Mouse (Mus musculus) kidney, embryonic 14.5 days (tissue): ENCODE data around the gene Banf2. TPM values are rescaled to one million over a fixed set of nuclear protein-coding genes. Genes with fewer than 3 reads are reported as not detected.
A peak's percentile ranks its signal among the peaks of the same experiment; 100 is the strongest.

ENCODE experiments used
- ATAC-seq: fragments of 200-750 bp; cut with Nextera tagmentation; 2 replicates; pipeline ENCODE4 v1.8.0; 2017; ENCODE audit warnings: moderate number of reproducible peaks, mild to moderate bottlenecking, moderate TSS enrichment, moderate library complexity; ENCODE audit not compliant: low FRiP score, low TSS enrichment
- H3K27ac ChIP-seq: fragments of 300-500 bp; sonication (generic); 2 replicates; pipeline ENCODE4 v1.5.1; 2014; ENCODE audit warnings: low read depth, mild to moderate bottlenecking, low read length, moderate library complexity, mixed read lengths
- H3K27me3 ChIP-seq: fragments of 300-500 bp; sonication (generic); 2 replicates; pipeline ENCODE4 v1.6.1; 2014; ENCODE audit warnings: mild to moderate bottlenecking, low read length; ENCODE audit not compliant: control insufficient read depth, insufficient read depth
- H3K36me3 ChIP-seq: fragments of 300-500 bp; sonication (generic); 2 replicates; pipeline ENCODE4 v1.6.1; 2014; ENCODE audit warnings: low read length, mixed read lengths; ENCODE audit not compliant: control insufficient read depth, insufficient read depth
- H3K4me1 ChIP-seq: fragments of 300-500 bp; sonication (generic); 2 replicates; pipeline ENCODE4 v1.6.1; 2014; ENCODE audit warnings: low read length, mixed read lengths; ENCODE audit not compliant: control insufficient read depth, insufficient read depth
- H3K4me2 ChIP-seq: fragments of 300-500 bp; sonication (generic); replicated peaks from 2 replicates; pipeline ENCODE4 v1.6.1; 2014; ENCODE audit warnings: low read depth, mild to moderate bottlenecking, low read length
- H3K4me3 ChIP-seq: fragments of 300-500 bp; sonication (generic); 2 replicates; pipeline ENCODE4 v1.5.1; 2014; ENCODE audit warnings: mild to moderate bottlenecking, low read length
- H3K9ac ChIP-seq: fragments of 300-500 bp; sonication (generic); 2 replicates; pipeline ENCODE4 v1.6.1; 2014; ENCODE audit warnings: low read depth, mild to moderate bottlenecking, low read length, moderate library complexity
- H3K9me3 ChIP-seq: fragments of 300-500 bp; sonication (generic); 2 replicates; pipeline ENCODE4 v1.6.1; 2016; ENCODE audit warnings: low read length; ENCODE audit not compliant: control insufficient read depth
- WGBS: fragments of 180-500 bp; shearing (Covaris S2); extraction: QIAGEN DNeasy Blood & Tissue Kit; methylation state at CpG from one replicate; pipeline ENCODE4 v1.1.7; 2014; 5-methylcytosine and 5-hydroxymethylcytosine counted together
- polyA plus RNA-seq: library from polyadenylated mRNA; unstranded; fragments of >200 nt; fragmentation: Nextera tagmentation; extraction: Ambion mirVana; gene quantifications from 2 replicates; pipeline ENCODE4 v1.2.1, GENCODE M21; 2014

The Banf2 gene
- polyA plus RNA-seq, 1 experiment from 2014 or later: not detected

GRCm38 (mm10) chr2:144005166-144005955, 27.5 kb upstream of the Banf2 start:
- peaks cover 37% of the 10 kb centered on the region for H3K4me1 ChIP-seq
- 60% methylated on average over 6 of the region's 6 CpGs for WGBS
- peaks cover 6% of the 10 kb centered on the region; the same call in 1 of the 2 replicates for H3K36me3 ChIP-seq

GRCm38 (mm10) chr2:144006686-144007085, 26.2 kb upstream of the Banf2 start:
- peaks cover 34% of the 10 kb centered on the region for H3K4me1 ChIP-seq
- no peaks in the 10 kb centered on the region for H3K27me3 ChIP-seq
- no peaks in the 10 kb centered on the region for H3K9me3 ChIP-seq
- WGBS: 80% methylated on average over 6 of the region's 6 CpGs
- H3K36me3 ChIP-seq: peaks cover 6% of the 10 kb centered on the region; the same call in 1 of the 2 replicates
- H3K4me2 ChIP-seq: no peak overlapping the region
- no peak for ATAC-seq
- H3K27ac ChIP-seq: no peak overlapping the region
- no peak overlapping the region for H3K4me3 ChIP-seq
- no peak overlapping the region for H3K9ac ChIP-seq

More at GRCm38 (mm10) chr2:144005166-144005955, 27.5 kb upstream of the Banf2 start:
- ATAC-seq: no peak
- Histone ChIP-seq H3K9me3 (no peaks in the 10 kb centered on the region), H3K4me2 (no peak overlapping the region), H3K27ac (no peak overlapping the region), H3K4me3 (no peak overlapping the region), H3K27me3 (no peaks in the 10 kb centered on the region), H3K9ac (no peak overlapping the region)

GRCm38 (mm10) chr2:144007211-144007610, 25.6 kb upstream of the Banf2 start:
- no peak overlapping the region for H3K4me2 ChIP-seq
- no peak overlapping the region for H3K27ac ChIP-seq
- H3K9ac ChIP-seq: no peak overlapping the region
- H3K4me1 ChIP-seq: peaks cover 33% of the 10 kb centered on the region
- H3K27me3 ChIP-seq: no peaks in the 10 kb centered on the region
- no peak overlapping the region for H3K4me3 ChIP-seq
- no peaks in the 10 kb centered on the region for H3K9me3 ChIP-seq
- H3K36me3 ChIP-seq: peaks cover 6% of the 10 kb centered on the region; the same call in 1 of the 2 replicates
- no peak for ATAC-seq
- WGBS: 89% methylated on average over 4 of the region's 4 CpGs

- H3K4me2 ChIP-seq: peak overlapping the region; percentile 71
- peak overlapping the region; percentile 97; the same call in 1 of the 2 replicates for H3K27ac ChIP-seq
- no peaks in the 10 kb centered on the region for H3K27me3 ChIP-seq
- H3K4me3 ChIP-seq: peak overlapping the region; percentile 94; the same call in 1 of the 2 replicates
- 84% methylated on average over 1 of the region's 1 CpGs for WGBS
- peak overlapping the region; percentile 97; the same call in 1 of the 2 replicates for H3K9ac ChIP-seq
- no peaks in the 10 kb centered on the region for H3K9me3 ChIP-seq
- peaks cover 33% of the 10 kb centered on the region for H3K4me1 ChIP-seq
- peaks cover 6% of the 10 kb centered on the region; the same call in 1 of the 2 replicates for H3K36me3 ChIP-seq
- ATAC-seq: no peak
These were observed 23.8 kb upstream of the Banf2 start for GRCm38 (mm10) chr2:144009081-144009480.

GRCm38 (mm10) chr2:144009551-144010281, 23.1 kb upstream of the Banf2 start:
- peak; percentile 2 for ATAC-seq
- Histone ChIP-seq H3K4me1 (peaks cover 32% of the 10 kb centered on the region), H3K4me3 (peak overlapping the region; percentile 94), H3K36me3 (peaks cover 6% of the 10 kb centered on the region; the same call in 1 of the 2 replicates), H3K9me3 (no peaks in the 10 kb centered on the region), H3K9ac (peak overlapping the region; percentile 97), H3K4me2 (peak overlapping the region; percentile 71), H3K27ac (peak overlapping the region; percentile 97), H3K27me3 (no peaks in the 10 kb centered on the region)
- 2% methylated on average over 30 of the region's 30 CpGs for WGBS

GRCm38 (mm10) chr2:144010282-144011044, 22.4 kb upstream of the Banf2 start:
- H3K4me1 ChIP-seq: peaks cover 25% of the 10 kb centered on the region
- H3K9me3 ChIP-seq: no peaks in the 10 kb centered on the region
- under 1% methylated on average over 46 of the region's 107 CpGs for WGBS
- H3K9ac ChIP-seq: peak overlapping the region; percentile 97
- peak overlapping the region; percentile 97 for H3K27ac ChIP-seq
- H3K4me2 ChIP-seq: peak overlapping the region; percentile 71
- peak; percentile 43 for ATAC-seq
- peaks cover 6% of the 10 kb centered on the region; the same call in 1 of the 2 replicates for H3K36me3 ChIP-seq
- H3K4me3 ChIP-seq: peak overlapping the region; percentile 94
- no peaks in the 10 kb centered on the region for H3K27me3 ChIP-seq

GRCm38 (mm10) chr2:144011080-144011551, 21.7 kb upstream of the Banf2 start, which contains the start of gene Rrbp1:
Gene Rrbp1 (minus strand): TSS chr2:144011263.
- WGBS: under 1% methylated on average over 38 of the region's 53 CpGs
- Histone ChIP-seq H3K4me2 (peak within 1 kb of the TSS; percentile 71), H3K9ac (peak within 1 kb of the TSS; percentile 97), H3K4me1 (peaks cover 22% of the 10 kb centered on the region), H3K27me3 (no peaks in the 10 kb centered on the region), H3K27ac (peak within 1 kb of the TSS; percentile 97), H3K36me3 (peaks cover 6% of the 10 kb centered on the region; the same call in 1 of the 2 replicates), H3K4me3 (peak within 1 kb of the TSS; percentile 94), H3K9me3 (no peaks in the 10 kb centered on the region)
- peak; percentile 98 for ATAC-seq

- H3K9me3 ChIP-seq: no peaks in the 10 kb centered on the region
- no peak for ATAC-seq
- no peak overlapping the region for H3K4me2 ChIP-seq
- H3K4me1 ChIP-seq: peaks cover 7% of the 10 kb centered on the region
- no peak overlapping the region for H3K9ac ChIP-seq
- H3K27me3 ChIP-seq: no peaks in the 10 kb centered on the region
- no peaks in the 10 kb centered on the region for H3K36me3 ChIP-seq
- H3K4me3 ChIP-seq: no peak overlapping the region
- 86% methylated on average over 11 of the region's 11 CpGs for WGBS
- H3K27ac ChIP-seq: no peak overlapping the region
These were observed 18.8 kb upstream of the Banf2 start for GRCm38 (mm10) chr2:144014051-144014450.
